Mouse (Mus musculus): ENCODE measurements around the gene Neo1.

DNA sequence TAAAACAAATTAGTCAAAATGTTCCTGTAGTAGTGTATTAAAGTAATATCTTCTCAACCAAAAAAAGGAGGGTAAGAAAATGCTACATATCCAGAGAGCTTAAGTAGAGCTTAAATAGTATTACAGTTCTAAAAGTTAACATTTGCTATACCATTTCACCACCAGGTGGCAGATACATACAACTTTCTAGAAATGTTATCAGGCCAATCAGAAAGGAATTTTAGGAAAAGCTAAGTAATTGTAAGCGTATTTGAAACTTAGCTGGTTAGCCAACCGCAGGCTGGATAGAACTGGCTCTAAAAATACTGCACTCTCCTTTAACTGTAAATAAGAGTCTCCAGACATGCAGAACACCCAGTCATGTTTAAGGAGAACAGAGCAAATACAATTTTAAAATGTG lies 22.9 kb downstream of the Neo1 start:
- no peak for TF ChIP-seq CTCF (IDR thresholded peaks at IDR 0.05; ENCODE audit: extremely low read depth, insufficient read depth, insufficient read length, insufficient replicate concordance)
- no peak for TF ChIP-seq POLR2A (IDR thresholded peaks at IDR 0.05; ENCODE audit: low read depth, low read length)

Data from spleen, adult 2 months (tissue).